Mouse (Mus musculus): ENCODE measurements at regions not wholly inside any gene's neighbourhood (a gene's known extent, or its start where the extent isn't known, plus 50 kb on each side); places are given as distances from the start of the nearest gene placed in this dataset.

DNA sequence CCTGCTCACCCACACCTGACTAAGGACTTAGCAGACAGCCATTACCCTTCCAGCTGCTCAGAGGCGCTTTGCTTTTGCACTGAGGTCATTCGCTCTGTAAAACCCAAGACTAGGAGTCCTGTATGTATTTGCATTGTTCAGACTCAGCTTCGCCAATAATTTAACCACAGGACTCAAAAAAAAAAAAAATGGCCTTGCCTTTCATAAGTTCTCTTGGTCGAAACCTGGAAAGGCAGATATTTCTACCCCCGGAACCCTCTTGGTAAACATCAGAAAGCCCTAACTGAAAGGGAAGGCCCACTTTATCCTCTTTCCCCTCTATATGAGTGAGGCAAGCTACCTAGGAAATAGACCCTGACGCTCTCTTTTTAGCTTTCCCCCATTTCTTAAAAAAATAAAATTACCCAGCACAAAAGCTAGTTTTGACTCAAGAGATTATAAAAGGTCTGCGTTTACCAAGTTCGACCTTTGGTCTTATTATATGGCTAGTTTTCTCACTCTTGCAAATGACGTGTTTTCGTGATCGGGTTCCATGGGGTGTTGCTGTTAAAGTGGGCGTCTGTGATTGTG lies 78.1 kb downstream of the Kcnrg start:
- DNase-seq (ENCODE audit: low read depth), result peak; percentile 20
- no peak for TF ChIP-seq CTCF (IDR thresholded peaks at IDR 0.05; ENCODE audit: borderline replicate concordance, extremely low read depth, insufficient read depth, insufficient read length)
- no peak for TF ChIP-seq POLR2A (IDR thresholded peaks at IDR 0.05; ENCODE audit: borderline replicate concordance, extremely low read depth, insufficient read depth, insufficient read length, poor library complexity, severe bottlenecking)

DNA sequence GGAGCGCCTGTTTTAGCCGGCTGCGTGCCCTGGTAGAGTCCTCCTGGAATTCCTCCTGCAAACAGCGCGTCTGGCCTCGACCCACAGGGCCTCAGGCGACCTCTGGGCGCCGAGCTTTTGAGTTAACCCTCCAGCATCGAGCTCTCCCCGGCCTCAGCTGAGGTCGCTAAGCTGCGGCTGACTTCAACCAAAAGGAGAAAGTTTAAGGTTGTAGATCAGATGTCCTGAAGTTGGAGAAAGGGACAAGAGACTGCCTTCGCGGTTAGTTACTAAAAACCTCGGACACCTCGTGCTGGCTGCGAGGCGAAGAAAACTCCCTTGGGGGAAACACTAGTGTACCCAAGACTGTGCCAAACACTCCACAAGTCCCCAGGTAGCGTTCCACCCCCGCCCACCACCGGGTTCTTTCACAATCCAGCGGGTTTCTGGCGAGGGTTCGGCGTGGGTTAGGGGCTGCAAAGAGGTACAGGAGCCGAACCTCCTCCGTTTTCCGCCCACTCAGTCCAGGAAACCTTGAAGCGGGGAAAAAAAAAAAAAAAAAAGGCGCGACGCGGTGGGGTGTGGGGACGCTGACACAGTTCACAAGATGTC lies 78.9 kb downstream of the Kcnrg start:
- DNase-seq (ENCODE audit: low read depth), result peak; percentile 49
- TF ChIP-seq POLR2A (IDR thresholded peaks at IDR 0.05; ENCODE audit: borderline replicate concordance, extremely low read depth, insufficient read depth, insufficient read length, poor library complexity, severe bottlenecking) (no peak), CTCF (IDR thresholded peaks at IDR 0.05; ENCODE audit: borderline replicate concordance, extremely low read depth, insufficient read depth, insufficient read length) (no peak)

DNA sequence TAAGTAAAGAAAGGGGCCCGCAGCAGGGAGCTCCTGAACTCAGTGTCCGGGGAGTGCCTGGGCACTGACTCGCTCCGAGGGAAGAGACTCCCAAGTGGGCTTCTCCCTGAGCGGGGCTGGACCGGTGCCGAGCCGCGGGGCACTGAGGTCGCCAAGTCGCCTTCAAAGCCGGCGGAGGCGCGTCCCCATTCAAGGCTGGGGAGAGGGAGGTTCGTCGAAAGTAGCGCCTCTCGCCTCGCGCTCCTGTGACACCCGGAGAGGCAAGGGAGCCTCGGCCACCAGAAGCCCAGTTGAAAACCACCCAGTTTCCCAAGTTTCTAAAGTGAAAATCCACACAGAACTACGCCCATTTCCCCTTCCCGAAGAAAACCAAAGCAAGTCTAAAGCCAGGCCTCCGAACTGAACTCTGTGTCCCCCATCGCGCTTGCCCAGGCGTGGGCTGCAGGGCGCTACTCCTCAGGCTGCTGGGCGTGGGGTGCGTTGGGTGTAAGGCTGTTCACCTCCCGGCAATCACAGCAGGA lies 79.6 kb downstream of the Kcnrg start:
- TF ChIP-seq CTCF (IDR thresholded peaks at IDR 0.05; ENCODE audit: borderline replicate concordance, extremely low read depth, insufficient read depth, insufficient read length), result no peak
- no peak for TF ChIP-seq POLR2A (IDR thresholded peaks at IDR 0.05; ENCODE audit: borderline replicate concordance, extremely low read depth, insufficient read depth, insufficient read length, poor library complexity, severe bottlenecking)
- DNase-seq (ENCODE audit: low read depth), result peak; percentile 54

DNA sequence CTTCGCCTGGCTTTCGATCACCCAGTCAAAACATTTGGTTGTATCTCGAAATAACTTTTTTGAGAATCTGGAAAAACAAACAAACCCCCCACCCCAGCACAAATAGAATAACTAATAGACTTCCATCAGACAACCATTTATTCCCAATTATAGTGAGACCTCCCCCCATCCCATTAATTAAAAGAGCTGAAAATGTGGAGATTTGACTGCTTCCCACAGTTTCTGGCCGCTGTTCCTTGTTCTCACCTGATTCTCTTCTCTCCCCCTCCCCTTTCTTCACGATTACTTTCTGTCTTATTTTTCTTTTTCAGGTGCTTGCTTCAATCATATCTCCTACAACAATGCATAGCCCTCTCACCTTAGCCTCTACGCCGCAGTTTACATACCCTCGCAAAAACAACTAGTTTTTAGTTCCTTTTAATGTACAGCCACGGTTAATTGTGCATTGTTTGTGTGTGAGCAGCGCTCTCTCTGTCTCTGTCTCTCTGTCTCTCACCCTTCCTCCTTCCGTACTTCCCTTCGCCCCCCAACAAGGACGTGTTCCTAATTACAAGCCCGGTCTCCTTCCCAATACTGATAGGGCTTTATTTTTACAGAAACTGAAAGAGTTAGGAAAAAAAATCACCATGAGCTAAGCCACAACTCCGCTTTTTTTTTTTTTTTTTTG lies 80.2 kb downstream of the Kcnrg start:
- TF ChIP-seq POLR2A (IDR thresholded peaks at IDR 0.05; ENCODE audit: borderline replicate concordance, extremely low read depth, insufficient read depth, insufficient read length, poor library complexity, severe bottlenecking) (no peak), CTCF (IDR thresholded peaks at IDR 0.05; ENCODE audit: borderline replicate concordance, extremely low read depth, insufficient read depth, insufficient read length) (no peak)
- DNase-seq (ENCODE audit: low read depth), result peak; percentile 49

DNA sequence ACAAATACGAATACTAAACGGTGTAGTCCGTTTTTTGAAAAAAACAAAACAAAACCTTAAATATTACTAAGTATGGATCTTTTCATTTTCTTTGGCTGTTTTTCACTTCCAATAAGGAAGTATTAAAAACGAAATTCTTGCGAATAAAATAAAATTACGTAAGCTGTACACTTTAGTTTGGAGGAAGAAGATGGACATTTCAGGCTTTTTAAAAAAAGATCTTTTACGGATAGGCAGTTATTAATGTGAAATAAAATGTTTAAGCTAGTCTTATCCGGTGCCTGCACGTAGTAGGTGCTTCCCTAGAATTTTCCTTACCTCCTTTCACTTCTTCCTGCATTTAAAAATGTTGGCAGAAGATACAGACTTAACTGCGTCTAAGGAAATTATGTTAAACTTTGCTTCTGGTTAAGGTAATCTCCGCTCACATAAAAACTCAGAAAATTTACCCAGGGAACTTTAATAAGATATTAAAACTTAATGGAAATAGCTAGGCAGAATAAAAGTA lies 80.8 kb downstream of the Kcnrg start:
- DNase-seq (ENCODE audit: low read depth), result peak; percentile 38
- TF ChIP-seq CTCF (IDR thresholded peaks at IDR 0.05; ENCODE audit: borderline replicate concordance, extremely low read depth, insufficient read depth, insufficient read length) (no peak), POLR2A (IDR thresholded peaks at IDR 0.05; ENCODE audit: borderline replicate concordance, extremely low read depth, insufficient read depth, insufficient read length, poor library complexity, severe bottlenecking) (no peak)

DNA sequence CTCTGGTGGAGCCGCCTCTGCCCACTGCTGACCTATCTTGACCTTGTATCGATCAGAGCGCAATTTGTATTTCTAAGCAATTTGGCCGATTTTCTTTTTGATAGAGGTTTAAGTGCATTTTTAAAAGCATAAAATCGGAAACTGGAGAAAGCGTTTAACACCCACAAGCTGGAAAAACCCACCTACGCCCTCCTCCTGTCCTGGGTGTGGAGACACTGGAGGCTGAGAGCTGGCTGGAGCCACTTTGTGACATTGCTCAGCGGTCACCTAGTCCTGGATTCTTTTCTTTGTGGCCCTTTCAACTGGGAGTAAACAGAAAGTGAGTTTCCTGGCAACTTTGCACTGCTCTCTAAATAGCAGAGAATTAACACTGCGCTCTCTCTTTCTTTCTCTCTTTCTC lies 81.4 kb downstream of the Kcnrg start:
- TF ChIP-seq CTCF (IDR thresholded peaks at IDR 0.05; ENCODE audit: borderline replicate concordance, extremely low read depth, insufficient read depth, insufficient read length), result no peak
- TF ChIP-seq POLR2A (IDR thresholded peaks at IDR 0.05; ENCODE audit: borderline replicate concordance, extremely low read depth, insufficient read depth, insufficient read length, poor library complexity, severe bottlenecking), result no peak
- no peak for DNase-seq (ENCODE audit: low read depth)

DNA sequence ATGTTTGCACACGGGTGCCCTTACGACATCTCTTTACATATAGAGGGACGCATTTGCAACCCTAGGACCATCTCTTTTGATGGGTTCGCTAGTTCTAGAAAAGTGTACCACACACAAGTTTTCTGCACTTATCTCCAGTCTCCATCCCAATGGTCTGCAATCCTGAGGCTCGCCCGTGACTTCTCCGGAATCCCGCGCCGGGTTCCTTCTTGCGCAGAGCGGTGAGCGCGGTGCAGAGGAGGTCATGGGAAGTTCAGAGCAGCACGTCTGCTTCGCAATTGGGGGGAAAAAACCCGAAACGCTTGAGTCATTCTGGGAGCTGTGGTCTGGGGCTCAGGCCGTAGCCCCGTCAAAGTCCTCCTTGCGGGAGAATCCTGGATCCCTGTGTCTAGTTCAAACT lies 82.0 kb downstream of the Kcnrg start:
- TF ChIP-seq CTCF (IDR thresholded peaks at IDR 0.05; ENCODE audit: borderline replicate concordance, extremely low read depth, insufficient read depth, insufficient read length), result no peak
- no peak for TF ChIP-seq POLR2A (IDR thresholded peaks at IDR 0.05; ENCODE audit: borderline replicate concordance, extremely low read depth, insufficient read depth, insufficient read length, poor library complexity, severe bottlenecking)
- peak; percentile 43 for DNase-seq (ENCODE audit: low read depth)

DNA sequence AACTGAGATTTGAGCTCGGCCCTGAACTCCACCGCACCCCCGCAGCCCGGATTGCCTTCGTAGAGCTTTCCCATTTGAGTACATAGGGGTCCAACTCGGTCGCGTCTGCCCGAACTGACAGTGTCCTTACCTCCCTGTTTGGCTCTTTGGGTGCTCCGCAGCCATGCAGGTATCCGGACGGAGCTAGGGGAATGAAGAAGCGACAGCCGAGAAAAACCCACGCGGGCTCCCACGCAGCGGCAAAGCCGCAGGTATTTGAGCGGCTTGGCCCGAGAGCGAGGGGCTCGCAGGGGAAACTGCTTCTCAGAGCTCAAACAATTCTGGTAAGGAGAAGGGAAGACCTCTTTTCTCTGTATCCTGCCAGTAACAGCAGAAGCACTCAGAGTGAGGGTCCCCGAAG lies 82.5 kb downstream of the Kcnrg start:
- no peak for DNase-seq (ENCODE audit: low read depth)
- TF ChIP-seq POLR2A (IDR thresholded peaks at IDR 0.05; ENCODE audit: borderline replicate concordance, extremely low read depth, insufficient read depth, insufficient read length, poor library complexity, severe bottlenecking) (no peak), CTCF (IDR thresholded peaks at IDR 0.05; ENCODE audit: borderline replicate concordance, extremely low read depth, insufficient read depth, insufficient read length) (no peak)

DNA sequence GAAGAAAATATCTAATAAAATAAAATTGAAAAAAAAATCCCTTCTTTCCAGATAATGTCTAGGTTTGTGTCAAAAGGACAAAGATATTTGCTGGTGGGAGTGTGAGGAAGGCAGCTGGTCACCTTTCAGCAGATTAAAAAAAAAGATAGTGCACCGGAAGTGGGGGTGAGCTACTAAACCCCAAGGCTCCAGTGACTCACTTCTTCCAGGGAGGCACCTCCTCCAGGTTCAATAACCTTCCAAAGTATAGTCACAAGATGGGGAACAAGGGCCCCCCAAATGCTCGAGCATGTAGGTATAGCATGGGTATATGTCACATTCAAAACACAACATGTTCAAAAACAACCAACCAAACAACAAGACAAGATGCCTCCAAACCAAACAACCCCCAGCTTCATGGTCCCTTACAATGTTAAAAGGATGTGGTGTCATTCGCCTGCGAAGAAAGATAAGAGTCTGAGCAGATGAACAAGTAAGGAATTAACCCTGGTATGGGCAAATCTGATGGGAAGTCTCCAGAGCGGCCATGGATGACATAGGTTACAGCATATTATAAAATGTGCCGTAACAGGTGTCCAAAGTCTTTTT lies 84.6 kb downstream of the Kcnrg start:
- no peak for TF ChIP-seq CTCF (IDR thresholded peaks at IDR 0.05; ENCODE audit: borderline replicate concordance, extremely low read depth, insufficient read depth, insufficient read length)
- no peak for TF ChIP-seq POLR2A (IDR thresholded peaks at IDR 0.05; ENCODE audit: borderline replicate concordance, extremely low read depth, insufficient read depth, insufficient read length, poor library complexity, severe bottlenecking)
- DNase-seq (ENCODE audit: low read depth), result no peak

DNA sequence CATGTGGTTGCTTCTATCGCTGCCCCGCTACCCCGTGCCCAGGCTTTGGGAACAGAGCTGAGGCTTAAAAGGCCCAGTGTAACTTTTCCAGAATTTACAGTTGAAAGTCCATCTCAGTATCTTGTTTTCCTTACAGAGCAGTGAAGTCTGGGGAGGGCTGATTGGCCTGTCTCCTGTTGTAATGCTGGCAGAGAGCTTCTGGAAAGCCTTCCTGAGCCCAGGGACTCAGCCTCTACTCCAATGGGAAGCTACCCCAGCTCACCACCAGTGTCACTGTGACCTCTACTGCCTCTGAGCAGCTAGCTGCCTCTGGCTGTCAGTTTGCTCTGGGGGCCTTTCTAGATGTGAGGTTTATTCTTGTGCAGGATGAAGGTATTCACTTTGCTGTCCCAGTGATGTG lies 87.5 kb downstream of the Kcnrg start:
- no peak for TF ChIP-seq CTCF (IDR thresholded peaks at IDR 0.05; ENCODE audit: borderline replicate concordance, extremely low read depth, insufficient read depth, insufficient read length)
- TF ChIP-seq POLR2A (IDR thresholded peaks at IDR 0.05; ENCODE audit: borderline replicate concordance, extremely low read depth, insufficient read depth, insufficient read length, poor library complexity, severe bottlenecking), result no peak
- no peak for DNase-seq (ENCODE audit: low read depth)

DNA sequence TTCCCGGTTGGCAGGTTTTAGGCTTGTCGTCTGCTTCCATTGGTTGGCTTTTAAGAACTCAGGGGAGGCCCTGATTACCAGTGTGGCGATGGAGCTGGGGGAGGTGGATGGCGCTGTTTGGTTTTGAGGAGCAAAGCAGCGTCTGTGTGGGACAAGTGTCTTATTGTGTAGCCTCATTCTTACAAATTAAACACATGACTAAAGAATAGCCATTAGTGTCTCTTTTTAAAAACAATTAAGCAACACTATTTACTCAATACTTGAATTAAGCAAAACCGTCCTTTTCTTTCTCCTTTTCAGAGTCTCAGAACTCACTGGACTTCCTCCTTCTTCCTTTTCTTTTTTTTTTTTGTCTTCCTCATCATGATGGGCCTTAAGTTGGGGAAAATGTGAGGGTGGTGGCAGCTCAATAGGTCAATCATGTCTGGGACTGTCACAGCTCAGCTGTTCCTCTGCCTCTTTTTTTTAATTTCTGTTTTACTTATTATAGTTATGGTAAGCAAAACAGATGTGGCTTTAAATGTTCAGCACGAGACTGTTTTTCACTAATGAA lies 89.1 kb downstream of the Kcnrg start:
- DNase-seq (ENCODE audit: low read depth), result peak; percentile 21
- TF ChIP-seq POLR2A (IDR thresholded peaks at IDR 0.05; ENCODE audit: borderline replicate concordance, extremely low read depth, insufficient read depth, insufficient read length, poor library complexity, severe bottlenecking) (no peak), CTCF (IDR thresholded peaks at IDR 0.05; ENCODE audit: borderline replicate concordance, extremely low read depth, insufficient read depth, insufficient read length) (no peak)

All from brain, embryonic 14.5 days (tissue).